Mouse (Mus musculus) olfactory bulb, adult 2 months (tissue): ENCODE measurements around the gene Tmem156. TPM values are rescaled to one million over a fixed set of nuclear protein-coding genes. Genes with fewer than 3 reads are reported as not detected.

Source experiments
- H3K27ac ChIP-seq: fragments of 200-500 bp; 2 replicates; pipeline ENCODE4 v1.5.1; 2012; ENCODE audit warnings: low read depth, low read length; ENCODE audit not compliant: insufficient read depth
- H3K4me1 ChIP-seq: fragments of 200-500 bp; 2 replicates; pipeline ENCODE4 v1.6.1; 2012; ENCODE audit warnings: low read length; ENCODE audit not compliant: control insufficient read depth, insufficient read depth
- H3K4me3 ChIP-seq: fragments of 200-500 bp; 2 replicates; pipeline ENCODE4 v1.5.1; 2012; ENCODE audit warnings: mild to moderate bottlenecking, low read depth, low read length, moderate library complexity; ENCODE audit not compliant: insufficient read depth
- CTCF ChIP-seq: fragments of 200-500 bp; IDR thresholded peaks from 2 replicates; pipeline ENCODE4 v1.5.1; 2012; ENCODE audit warnings: low read depth, mild to moderate bottlenecking, low read length, moderate library complexity; ENCODE audit not compliant: insufficient read depth
- POLR2A ChIP-seq: fragments of 200-500 bp; IDR thresholded peaks from 2 replicates; pipeline ENCODE4 v1.6.1; 2012; ENCODE audit warnings: mild to moderate bottlenecking, low read depth, low read length, moderate library complexity; ENCODE audit not compliant: insufficient read depth
- WGBS: fragments of 180-500 bp; shearing (Covaris S2); methylation state at CpG from one replicate; pipeline ENCODE4 v1.1.7; 2018; 5-methylcytosine and 5-hydroxymethylcytosine counted together
- polyA plus RNA-seq: library from polyadenylated mRNA; stranded (reverse); fragments of >200 nt; gene quantifications from 2 replicates; pipeline ENCODE4 v1.2.4, GENCODE M21; 2012; ENCODE audit warnings: low replicate concordance; ENCODE audit not compliant: missing spikeins, insufficient read depth, insufficient read length

Tmem156 gene
- not detected in 2 replicates for polyA plus RNA-seq

DNA sequence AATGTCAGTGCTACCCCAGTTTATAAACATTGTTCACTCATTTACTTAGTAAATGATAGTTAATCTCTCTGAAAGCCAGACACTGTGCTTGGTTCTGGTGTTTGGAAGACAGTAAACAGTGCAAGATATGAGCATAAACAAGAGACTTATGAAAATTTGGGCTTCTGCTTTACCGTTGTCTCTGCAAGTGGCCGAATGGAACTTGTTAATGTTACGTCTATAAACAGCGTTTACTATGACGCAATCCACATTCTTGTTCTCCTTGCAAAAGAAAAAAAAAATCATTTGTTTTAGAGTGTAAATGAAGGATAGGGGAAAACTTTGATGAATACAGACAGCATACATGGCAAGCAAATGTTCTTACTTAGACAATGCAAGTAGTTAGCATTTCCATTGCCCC, at the start of gene Tmem156:
Gene Tmem156 (minus strand): TSS at position 212 of the 400 bp plus-strand sequence.
- Histone ChIP-seq H3K4me3 (no peak within 1 kb of the TSS), H3K27ac (no peak within 1 kb of the TSS), H3K4me1 (no peaks in the 10 kb centered on the region)
- WGBS: 74% methylated on average over 5 of the region's 5 CpGs
- TF ChIP-seq CTCF (no peak), POLR2A (no peak)

DNA sequence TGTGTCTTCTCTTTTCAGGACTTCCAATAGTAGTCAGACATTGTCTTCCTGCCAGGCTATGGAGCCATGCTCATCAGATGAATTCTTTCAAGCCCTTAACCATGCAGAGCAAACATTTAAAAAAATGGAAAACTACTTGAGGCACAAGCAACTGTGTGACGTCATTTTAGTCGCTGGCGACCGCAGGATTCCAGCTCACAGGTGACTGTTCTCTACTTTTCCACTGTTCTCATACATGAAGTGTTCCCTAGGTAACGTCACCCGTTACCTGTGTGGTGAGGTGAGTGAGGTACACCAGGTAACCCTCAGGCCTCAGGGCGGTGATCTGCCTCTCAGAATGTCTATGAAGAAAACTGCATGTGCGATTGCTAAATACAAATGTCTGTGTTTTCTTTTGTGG, 49.3 kb upstream of the Tmem156 start:
- Histone ChIP-seq H3K4me3 (no peak overlapping the region), H3K27ac (no peak overlapping the region), H3K4me1 (peaks cover 5% of the 10 kb centered on the region; the same call in 1 of the 2 replicates)
- TF ChIP-seq POLR2A (no peak), CTCF (no peak)
- 90% methylated on average over 8 of the region's 8 CpGs for WGBS

DNA sequence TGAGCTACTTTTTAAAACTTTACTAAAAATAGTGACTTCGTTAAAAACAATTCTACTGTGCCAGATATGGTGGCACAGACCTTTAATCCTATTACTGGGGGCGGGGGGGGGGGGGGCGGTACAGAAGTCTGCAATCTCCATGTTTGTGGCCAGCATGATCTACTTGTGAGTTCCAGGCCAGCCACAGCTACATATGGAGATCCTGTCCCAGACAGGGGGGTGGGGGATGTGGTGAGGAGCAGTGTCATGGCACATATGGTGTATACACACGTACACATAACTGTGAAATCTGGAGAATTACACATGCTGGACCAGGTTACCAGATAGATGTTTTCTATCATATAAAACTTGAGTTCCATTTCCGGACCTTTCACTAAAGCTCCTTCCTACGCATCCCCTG, 45.1 kb upstream of the Tmem156 start:
- peaks cover 6% of the 10 kb centered on the region; the same call in 1 of the 2 replicates for H3K4me1 ChIP-seq
- WGBS: 73% methylated on average over 6 of the region's 6 CpGs
- TF ChIP-seq CTCF (no peak), POLR2A (no peak)
- no peak overlapping the region for H3K4me3 ChIP-seq
- H3K27ac ChIP-seq: no peak overlapping the region

DNA sequence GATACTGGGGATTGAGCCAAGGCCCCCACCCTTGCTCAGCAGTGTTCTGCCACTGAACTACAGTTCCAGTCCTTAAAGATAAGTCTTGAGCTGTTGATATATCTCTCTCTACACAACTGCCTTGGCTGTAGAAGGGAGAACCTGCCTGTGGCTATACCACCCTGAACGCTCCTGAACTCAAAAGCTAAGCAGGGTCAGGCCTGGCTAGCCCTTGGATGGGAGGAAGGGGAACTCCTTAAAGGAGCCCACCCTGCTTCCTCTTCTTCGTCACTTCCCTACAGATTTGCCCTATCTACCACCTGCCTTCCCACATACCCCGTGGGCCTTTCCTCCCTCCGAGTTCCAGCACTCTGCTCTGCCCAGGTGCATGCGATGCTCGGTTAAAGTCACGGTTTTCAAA, 44.2 kb upstream of the Tmem156 start:
- H3K4me1 ChIP-seq: peaks cover 6% of the 10 kb centered on the region; the same call in 1 of the 2 replicates
- TF ChIP-seq POLR2A (no peak), CTCF (no peak)
- 77% methylated on average over 7 of the region's 7 CpGs for WGBS

DNA sequence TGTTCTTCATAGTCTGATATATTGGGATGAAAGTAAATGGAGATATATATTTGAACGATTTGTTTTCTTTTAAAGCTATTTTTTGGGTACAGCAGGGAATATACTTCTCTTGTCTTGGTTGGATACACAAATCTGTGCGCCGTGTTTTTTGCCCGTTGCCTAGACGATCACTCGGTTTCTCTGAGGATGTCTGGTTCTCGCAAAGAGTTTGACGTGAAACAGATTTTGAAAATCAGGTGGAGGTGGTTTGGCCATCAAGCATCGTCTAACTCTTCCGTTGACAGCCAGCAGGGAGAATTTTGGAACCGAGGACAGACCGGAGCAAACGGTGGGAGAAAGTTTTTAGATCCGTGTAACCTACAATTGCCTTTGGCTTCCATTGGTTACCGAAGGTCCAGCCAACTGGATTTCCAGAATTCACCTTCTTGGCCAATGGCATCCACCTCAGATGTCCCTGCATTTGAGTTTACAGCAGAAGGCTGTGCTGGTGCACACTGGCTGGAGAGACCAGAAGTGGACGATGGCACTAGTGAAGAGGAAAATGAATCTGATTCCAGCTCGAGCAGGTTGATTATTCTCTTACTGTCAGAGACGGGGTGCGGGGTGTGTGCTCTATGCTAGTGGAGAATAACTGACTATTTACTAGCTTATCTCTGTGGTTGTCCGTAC, 39.4 kb upstream of the Tmem156 start:
- H3K4me1 ChIP-seq: peaks cover 2% of the 10 kb centered on the region; the same call in 1 of the 2 replicates
- WGBS: 3% methylated on average over 20 of the region's 20 CpGs
- peak overlapping the region; percentile 78 for H3K27ac ChIP-seq
- peak overlapping the region; percentile 68 for H3K4me3 ChIP-seq
- TF ChIP-seq POLR2A (no peak), CTCF (no peak)

More for the DNA sequence above, 44.2 kb upstream of the Tmem156 start:
- H3K27ac ChIP-seq: no peak overlapping the region
- H3K4me3 ChIP-seq: no peak overlapping the region

DNA sequence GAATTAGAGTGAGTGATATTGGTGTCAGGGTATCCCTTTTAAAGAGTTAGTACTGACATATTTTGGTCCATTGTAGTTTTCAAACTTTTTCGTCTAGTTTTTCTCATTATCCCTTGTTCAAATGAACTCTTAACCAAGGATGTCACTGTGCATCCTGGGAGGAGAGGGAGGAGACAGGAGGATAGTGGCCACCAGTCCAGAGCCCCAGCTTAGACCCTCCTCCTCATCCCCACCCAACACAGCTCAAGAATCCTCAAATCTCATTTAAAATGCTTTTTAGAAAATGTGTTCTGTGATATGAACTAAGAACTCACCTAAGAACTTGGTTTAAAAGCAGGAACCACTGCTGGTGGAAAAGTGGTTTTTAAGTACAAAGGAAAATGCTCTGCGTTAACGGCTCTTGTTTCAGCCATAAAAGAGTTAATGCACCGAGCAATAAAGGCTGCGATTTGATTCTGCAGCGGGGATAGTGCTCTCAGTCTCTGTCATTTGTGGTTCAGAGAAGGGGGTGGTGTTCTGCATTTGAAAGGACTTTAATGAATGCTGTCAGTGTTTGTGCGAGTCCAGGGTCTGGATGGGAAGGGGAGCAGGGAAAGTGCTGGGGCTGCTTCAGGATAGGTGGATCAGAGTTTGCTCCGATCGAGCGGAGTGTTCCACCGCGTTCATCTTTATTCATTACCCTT, 38.7 kb upstream of the Tmem156 start:
- no peak for TF ChIP-seq CTCF
- TF ChIP-seq POLR2A: no peak
- Histone ChIP-seq H3K4me3 (peak overlapping the region; percentile 68), H3K4me1 (no peaks in the 10 kb centered on the region), H3K27ac (peak overlapping the region; percentile 78; the same call in 1 of the 2 replicates)
- 4% methylated on average over 12 of the region's 12 CpGs for WGBS

DNA sequence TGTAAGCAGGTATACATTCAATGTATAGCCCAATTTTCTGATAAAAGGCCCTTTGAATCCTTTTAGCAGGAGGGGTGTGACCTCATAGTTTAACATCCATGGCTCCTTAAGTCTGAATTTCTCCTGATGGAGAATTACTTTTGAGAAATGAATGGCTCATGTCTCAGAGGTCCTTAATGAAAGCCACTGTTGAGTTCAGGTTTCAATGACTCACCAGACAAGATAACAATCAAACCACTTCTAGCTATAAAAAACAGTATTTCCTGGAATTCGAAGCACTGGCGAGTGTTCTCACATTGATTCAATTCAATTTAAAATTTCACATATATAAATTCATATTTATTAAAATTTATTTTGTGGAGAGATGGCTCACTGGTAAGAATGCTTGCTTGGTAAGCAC, 36.5 kb upstream of the Tmem156 start:
- no peak overlapping the region for H3K27ac ChIP-seq
- 84% methylated on average over 2 of the region's 2 CpGs for WGBS

DNA sequence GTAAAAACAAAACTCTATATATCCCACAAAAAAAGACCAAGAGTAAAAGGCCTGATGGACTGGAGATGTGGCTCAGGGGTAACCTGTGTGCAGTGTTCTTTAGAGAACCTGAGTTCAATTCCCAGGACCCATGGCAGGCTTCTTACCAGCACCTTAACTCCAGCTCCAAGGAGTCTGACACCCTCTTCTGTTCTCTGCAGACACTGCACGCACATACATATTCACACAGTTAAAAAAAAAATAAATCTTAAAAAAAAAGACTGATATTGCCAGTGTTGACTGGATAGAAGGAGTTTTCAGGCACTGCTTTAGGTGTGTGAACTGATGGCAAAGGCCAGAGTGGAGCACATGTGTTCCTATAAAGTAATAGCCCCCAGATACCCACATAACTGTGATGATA, 34.2 kb upstream of the Tmem156 start:
- H3K4me1 ChIP-seq: no peaks in the 10 kb centered on the region
- no peak overlapping the region for H3K4me3 ChIP-seq
- WGBS: 97% methylated on average over 1 of the region's 1 CpGs
- TF ChIP-seq CTCF (no peak), POLR2A (no peak)
- H3K27ac ChIP-seq: no peak overlapping the region

More for the DNA sequence above, 36.5 kb upstream of the Tmem156 start:
- Histone ChIP-seq H3K4me3 (no peak overlapping the region), H3K4me1 (no peaks in the 10 kb centered on the region)
- no peak for TF ChIP-seq POLR2A
- no peak for TF ChIP-seq CTCF

DNA sequence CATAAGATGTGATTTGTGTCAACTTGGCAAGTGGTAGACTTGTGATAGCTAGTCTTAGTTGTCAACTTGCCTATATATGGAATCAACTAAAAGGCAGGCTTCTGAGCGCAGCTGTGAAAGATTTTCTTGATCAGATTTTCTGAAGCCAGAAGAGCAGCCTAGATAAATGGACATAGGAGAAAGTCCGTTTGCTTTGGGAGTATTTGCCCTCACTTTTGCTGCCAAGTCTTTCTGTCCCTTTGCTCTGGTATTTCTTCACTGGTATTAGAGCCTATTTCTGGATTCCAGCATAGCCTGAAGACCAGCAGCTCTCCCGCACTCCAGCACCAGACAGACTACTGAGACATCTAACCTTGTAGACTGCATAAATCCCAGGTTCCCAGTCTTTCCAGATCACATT, 30.7 kb upstream of the Tmem156 start:
- TF ChIP-seq CTCF (no peak), POLR2A (no peak)
- H3K4me3 ChIP-seq: no peak overlapping the region
- WGBS: 65% methylated on average over 3 of the region's 3 CpGs
- no peak overlapping the region for H3K27ac ChIP-seq
- no peaks in the 10 kb centered on the region for H3K4me1 ChIP-seq
